ENCODE assay signal across 11 mouse cellular contexts in genomic region chr8:121897205-121897604, GRCm38 (mm10). TPM values are rescaled to one million over a fixed set of nuclear protein-coding genes. Genes with fewer than 3 reads are reported as not detected.
A peak's percentile ranks its signal among the peaks of the same experiment; 100 is the strongest.
DNase-seq lines count a peak whose midpoint lies in the region; ATAC-seq lines count a peak whose summit lies in the region.
"Had no signal": no experiment of that assay in that cellular context is flagged by ENCODE, and none has a peak within 500 bp of the region (broad histone marks: within the 10 kb centered on the region; RNA-seq: fewer than 3 reads in every experiment).

No protein-coding gene starts in this region.

- peak overlapping the region; percentile 43; the same call in 1 of the 2 replicates for H3K4me2 ChIP-seq in intestine, embryonic 14.5 days (ENCODE audit: low read length)
- H3K4me2 ChIP-seq in stomach, embryonic 14.5 days (replicated peaks; ENCODE audit: low read depth, low read length) = peak overlapping the region; percentile 36; the same call in 1 of the 2 replicates

- 83% methylated on average over 9 of the region's 9 CpGs for WGBS in heart, embryonic 10.5 days
- WGBS in intestine, embryonic 14.5 days = 75% methylated on average over 9 of the region's 9 CpGs
- 62% methylated on average over 9 of the region's 9 CpGs for WGBS in stomach, embryonic 14.5 days

- DNase-seq in heart, embryonic 10.5 days (ENCODE audit: low spot score) = no peak
- no peak for DNase-seq in heart, adult 9 months (ENCODE audit: low spot score in 2 of 2)
- no peak for DNase-seq in intestine, embryonic 14.5 days (ENCODE audit: low spot score)
- DNase-seq in right cerebral cortex, postnatal 10 days (ENCODE audit: low spot score in 2 of 2) = no peak
- no peak for DNase-seq in c-Kit-positive CD71-positive TER-119-positive erythroid progenitor cells, embryonic 14.5 days (ENCODE audit: low spot score)

- H3K4me1 ChIP-seq in heart, embryonic 10.5 days = peaks cover 62% of the 10 kb centered on the region
- H3K4me1 ChIP-seq in megakaryocyte, embryonic 14.5 days = peaks cover 99% of the 10 kb centered on the region
- peaks cover 41% of the 10 kb centered on the region for H3K4me1 ChIP-seq in intestine, embryonic 14.5 days (replicated peaks; ENCODE audit: control insufficient read depth, insufficient read depth, low read length)
- H3K4me1 ChIP-seq in stomach, embryonic 14.5 days (ENCODE audit: control insufficient read depth, insufficient read depth, low read length) = peaks cover 39% of the 10 kb centered on the region

- H3K9ac ChIP-seq in intestine, embryonic 14.5 days (ENCODE audit: low read length) = no peak overlapping the region
- no peak overlapping the region for H3K9ac ChIP-seq in stomach, embryonic 14.5 days (replicated peaks; ENCODE audit: low read depth, low read length)

- peaks cover 26% of the 10 kb centered on the region; the same call in 1 of the 2 replicates for H3K36me3 ChIP-seq in heart, embryonic 10.5 days
- peaks cover 72% of the 10 kb centered on the region for H3K36me3 ChIP-seq in megakaryocyte, embryonic 14.5 days (replicated peaks; ENCODE audit: low read length)
- peaks cover 12% of the 10 kb centered on the region for H3K36me3 ChIP-seq in intestine, embryonic 14.5 days (ENCODE audit: control insufficient read depth, insufficient read depth, low read length)
- H3K36me3 ChIP-seq in stomach, embryonic 14.5 days (ENCODE audit: control insufficient read depth, insufficient read depth, low read length) = peaks cover 4% of the 10 kb centered on the region; the same call in 1 of the 2 replicates

- no peaks in the 10 kb centered on the region for H3K9me3 ChIP-seq in heart, embryonic 10.5 days
- H3K9me3 ChIP-seq in megakaryocyte, embryonic 14.5 days = no peaks in the 10 kb centered on the region
- H3K9me3 ChIP-seq in intestine, embryonic 14.5 days (ENCODE audit: control insufficient read depth, low read length) = no peaks in the 10 kb centered on the region
- no peaks in the 10 kb centered on the region for H3K9me3 ChIP-seq in stomach, embryonic 14.5 days (ENCODE audit: control insufficient read depth, low read depth, low read length)

- no peak overlapping the region for H3K4me3 ChIP-seq in heart, embryonic 10.5 days
- H3K4me3 ChIP-seq in megakaryocyte, embryonic 14.5 days (replicated peaks) = peak overlapping the region; percentile 89
- H3K4me3 ChIP-seq in intestine, embryonic 14.5 days (ENCODE audit: low read depth, low read length) = no peak overlapping the region
- no peak overlapping the region for H3K4me3 ChIP-seq in stomach, embryonic 14.5 days (ENCODE audit: low read depth, low read length)

- ATAC-seq in megakaryocyte, adult 5-6 weeks (ENCODE audit: poor library complexity, severe bottlenecking) = no peak
- ATAC-seq in intestine, embryonic 14.5 days (replicated peaks; ENCODE audit: low FRiP score, low TSS enrichment, low read depth) = no peak
- no peak for ATAC-seq in stomach, embryonic 14.5 days (ENCODE audit: insufficient number of reproducible peaks, insufficient read depth, low FRiP score, low read depth)

- H3K27ac ChIP-seq in heart, embryonic 10.5 days = 0 out of 2 replicates have a peak overlapping the region, but pooled peaks have one; percentile 87
- H3K27ac ChIP-seq in intestine, embryonic 14.5 days (ENCODE audit: low read depth) = peak overlapping the region; percentile 89; the same call in 1 of the 2 replicates
- H3K27ac ChIP-seq in stomach, embryonic 14.5 days (ENCODE audit: low read length) = peak overlapping the region; percentile 96

- no peaks in the 10 kb centered on the region; the same call in 1 of the 2 replicates for H3K27me3 ChIP-seq in heart, embryonic 10.5 days (ENCODE audit: insufficient read depth, poor library complexity, severe bottlenecking)
- no peaks in the 10 kb centered on the region for H3K27me3 ChIP-seq in megakaryocyte, embryonic 14.5 days (replicated peaks)
- no peaks in the 10 kb centered on the region for H3K27me3 ChIP-seq in intestine, embryonic 14.5 days (replicated peaks; ENCODE audit: control insufficient read depth, insufficient read depth, low read length)
- no peaks in the 10 kb centered on the region for H3K27me3 ChIP-seq in stomach, embryonic 14.5 days (ENCODE audit: control insufficient read depth, insufficient read depth, low read length)

RNA-seq across cellular contexts. Expression of gene Slc7a5, which starts 10.3 kb away (rescaled TPM):
- polyA plus RNA-seq in heart, embryonic 10.5 days (2016; fragmentation: Nextera tagmentation; extraction: Ambion mirVana) = 18.7 and 20.9 TPM in 2 replicates
- polyA plus RNA-seq in megakaryocyte, embryonic 14.5 days (2012; ENCODE audit: insufficient read depth, low replicate concordance) = 77.3 and 236 TPM in 2 replicates
- total RNA-seq in megakaryocyte, adult 5-6 weeks (2015) = 8.7 and 9.3 TPM in 2 replicates
- total RNA-seq in megakaryocyte, adult 5-6 weeks (2017) = 6.5 and 8.5 TPM in 2 replicates
- 19.8 and 26.4 TPM in 2 replicates for polyA plus RNA-seq in intestine, embryonic 14.5 days (2014; fragmentation: Nextera tagmentation; extraction: Ambion mirVana)
- polyA plus RNA-seq in stomach, embryonic 14.5 days (2014; fragmentation: Nextera tagmentation; extraction: Ambion mirVana) = 17.1 and 19.7 TPM in 2 replicates

RNA-seq across cellular contexts. Expression of gene Car5a, which starts 47.5 kb away (rescaled TPM):
- polyA plus RNA-seq in heart, embryonic 10.5 days (2016; fragmentation: Nextera tagmentation; extraction: Ambion mirVana) = not detected in 2 replicates
- polyA plus RNA-seq in megakaryocyte, embryonic 14.5 days (2012; ENCODE audit: insufficient read depth, low replicate concordance) = 2.1 TPM in 1 of 2 replicates, not detected in the other
- total RNA-seq in megakaryocyte, adult 5-6 weeks (2015) = not detected in 2 replicates
- total RNA-seq in megakaryocyte, adult 5-6 weeks (2017) = not detected in 2 replicates
- not detected in 2 replicates for polyA plus RNA-seq in intestine, embryonic 14.5 days (2014; fragmentation: Nextera tagmentation; extraction: Ambion mirVana)
- not detected in 2 replicates for polyA plus RNA-seq in stomach, embryonic 14.5 days (2014; fragmentation: Nextera tagmentation; extraction: Ambion mirVana)
- total RNA-seq: layer of hippocampus, postnatal 10 days had no signal
- polyA plus RNA-seq: embryonic facial prominence, embryonic 11.5 days; heart, embryonic 16.5 days had no signal

RNA-seq across cellular contexts. Expression of gene Banp, which starts 52.3 kb away (rescaled TPM):
- polyA plus RNA-seq in heart, embryonic 10.5 days (2016; fragmentation: Nextera tagmentation; extraction: Ambion mirVana) = 35.8 and 58.5 TPM in 2 replicates
- 47.5 and 119 TPM in 2 replicates for polyA plus RNA-seq in megakaryocyte, embryonic 14.5 days (2012; ENCODE audit: insufficient read depth, low replicate concordance)
- total RNA-seq in megakaryocyte, adult 5-6 weeks (2015) = 8.1 and 9.2 TPM in 2 replicates
- 21.3 and 28.7 TPM in 2 replicates for total RNA-seq in megakaryocyte, adult 5-6 weeks (2017)
- 36.6 and 41.1 TPM in 2 replicates for polyA plus RNA-seq in intestine, embryonic 14.5 days (2014; fragmentation: Nextera tagmentation; extraction: Ambion mirVana)
- 33.8 and 42.4 TPM in 2 replicates for polyA plus RNA-seq in stomach, embryonic 14.5 days (2014; fragmentation: Nextera tagmentation; extraction: Ambion mirVana)
